Mouse (Mus musculus): ENCODE measurements around the gene Fndc8. TPM values are rescaled to one million over a fixed set of nuclear protein-coding genes. Genes with fewer than 3 reads are reported as not detected.

Fndc8 gene
- polyA plus RNA-seq (2015; fragmentation: Nextera tagmentation; extraction: Ambion mirVana), result 0.26 and 0.39 TPM in 2 replicates

DNA sequence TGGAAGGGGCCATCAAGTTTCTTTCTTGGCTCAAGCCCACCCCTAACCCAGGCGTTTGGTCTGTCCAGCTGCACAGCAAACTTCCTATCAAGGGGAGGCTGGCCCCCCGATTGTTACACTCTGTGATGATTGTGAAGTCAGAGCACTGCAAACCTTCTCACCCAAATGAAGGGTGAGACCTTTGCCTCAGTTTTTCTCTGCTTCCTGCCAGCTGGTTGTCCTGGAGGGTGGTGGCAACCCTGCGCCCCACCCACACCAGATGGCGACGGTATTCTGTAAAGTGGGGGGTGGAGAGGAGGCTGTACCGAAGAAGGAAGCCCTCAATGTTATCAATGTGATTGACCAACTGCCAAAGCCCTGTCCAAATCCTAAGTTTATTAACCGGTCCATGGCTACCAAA is at the start of gene Fndc8:
Gene Fndc8 (plus strand): TSS at position 189 of the 400 bp plus-strand sequence.
- peak; percentile 78 for DNase-seq (ENCODE audit: low spot score)

DNA sequence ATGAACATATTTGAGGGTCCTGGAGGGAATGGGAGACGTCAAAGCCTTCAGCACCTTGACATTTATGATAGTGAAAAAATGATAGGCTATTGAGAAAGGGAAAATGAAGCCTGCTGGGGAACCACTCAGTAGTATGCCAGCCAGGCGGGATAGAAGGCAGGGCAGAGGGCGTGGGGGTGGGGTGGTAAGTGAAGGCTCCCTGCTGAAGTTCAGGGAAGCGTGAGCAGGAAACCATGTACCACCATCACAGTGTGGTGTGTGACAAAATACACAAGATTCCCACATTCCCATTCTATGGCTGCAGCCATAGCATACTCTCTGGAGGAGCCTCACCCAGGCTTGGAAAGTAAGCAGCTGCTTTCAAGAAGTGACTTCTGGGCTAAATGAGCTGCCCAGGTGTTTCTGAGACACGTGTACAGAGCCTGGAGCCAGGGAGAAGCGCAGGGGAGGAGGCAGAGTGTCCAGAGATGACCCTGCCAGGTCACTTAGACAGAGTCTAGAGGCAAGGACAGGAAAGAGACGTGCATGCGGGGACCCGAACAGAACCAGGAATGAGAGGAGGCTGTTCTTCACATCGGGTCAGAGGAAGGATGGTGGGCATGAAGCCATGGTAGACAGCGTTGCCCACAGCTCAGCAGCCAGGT is 47.0 kb upstream of the Fndc8 start:
- no peak for DNase-seq (ENCODE audit: low spot score)

DNA sequence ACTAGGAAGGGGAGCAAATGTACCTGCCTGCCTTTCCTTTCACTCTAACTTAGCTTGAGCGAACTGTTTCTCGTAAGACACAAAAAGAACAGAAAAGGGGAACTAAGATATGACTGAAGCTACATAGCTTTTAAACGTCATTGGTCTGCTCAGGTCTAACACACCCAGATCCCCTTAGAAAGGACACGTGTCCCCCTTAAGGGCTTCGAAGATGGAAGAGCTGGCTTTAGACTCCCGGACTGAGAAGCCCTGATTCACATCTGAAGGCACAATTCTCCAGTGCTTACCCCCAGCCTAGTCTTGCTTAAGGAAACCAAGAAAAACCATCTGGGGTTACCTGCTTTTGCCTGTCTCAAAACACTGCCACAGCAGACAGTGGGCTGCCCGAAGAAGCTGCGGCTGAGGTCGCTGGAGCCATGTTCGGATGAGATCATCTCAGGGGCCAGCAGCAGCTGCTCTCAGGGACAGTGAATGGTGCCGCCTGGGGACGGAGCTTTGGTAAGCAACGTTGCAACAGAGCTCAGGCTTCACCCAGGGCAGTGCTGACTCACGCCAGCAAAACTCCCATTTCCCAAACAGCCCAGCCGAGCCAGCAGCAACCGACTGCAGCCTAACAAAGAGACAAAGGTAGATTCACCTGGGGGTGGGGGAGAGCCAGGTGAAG is 46.4 kb upstream of the Fndc8 start:
- DNase-seq (ENCODE audit: low spot score), result no peak

DNA sequence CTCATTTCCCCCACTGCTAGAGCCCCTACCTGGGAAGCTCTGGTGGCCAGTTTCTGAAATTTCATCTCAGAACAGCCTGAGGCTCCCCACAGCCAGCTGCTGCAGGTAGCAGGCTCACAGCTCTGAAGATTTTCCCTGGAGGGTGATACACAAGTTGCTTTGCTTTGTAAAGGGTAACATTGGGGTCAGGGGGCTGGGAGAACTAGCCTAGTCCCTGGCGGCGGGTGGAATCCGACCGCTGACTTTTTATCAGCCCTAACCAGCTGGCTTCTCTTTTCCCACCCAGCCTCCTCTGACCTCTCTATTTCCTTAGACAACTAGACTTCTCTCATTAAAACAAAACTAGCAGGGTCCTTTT is 45.9 kb upstream of the Fndc8 start:
- no peak for DNase-seq (ENCODE audit: low spot score)

DNA sequence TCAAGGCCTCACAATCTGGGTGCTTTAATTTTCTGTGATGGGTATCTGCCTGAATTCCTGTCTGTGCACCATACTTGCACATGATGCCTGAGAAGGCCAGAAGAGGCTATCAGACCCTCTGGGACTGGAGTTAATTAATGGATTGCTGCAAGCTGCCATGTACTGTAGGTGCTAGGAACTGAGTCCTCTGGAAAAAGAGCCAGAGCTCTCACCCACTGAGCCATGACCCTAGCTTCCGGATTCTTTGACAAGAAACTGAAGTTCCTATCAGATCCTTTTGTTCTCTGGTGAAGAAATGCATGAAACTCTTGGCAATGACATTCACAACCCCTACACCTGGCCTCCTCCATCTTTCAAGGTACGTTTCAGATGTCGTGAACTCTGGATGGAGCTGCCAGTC is 45.0 kb upstream of the Fndc8 start:
- no peak for DNase-seq (ENCODE audit: low spot score)

DNA sequence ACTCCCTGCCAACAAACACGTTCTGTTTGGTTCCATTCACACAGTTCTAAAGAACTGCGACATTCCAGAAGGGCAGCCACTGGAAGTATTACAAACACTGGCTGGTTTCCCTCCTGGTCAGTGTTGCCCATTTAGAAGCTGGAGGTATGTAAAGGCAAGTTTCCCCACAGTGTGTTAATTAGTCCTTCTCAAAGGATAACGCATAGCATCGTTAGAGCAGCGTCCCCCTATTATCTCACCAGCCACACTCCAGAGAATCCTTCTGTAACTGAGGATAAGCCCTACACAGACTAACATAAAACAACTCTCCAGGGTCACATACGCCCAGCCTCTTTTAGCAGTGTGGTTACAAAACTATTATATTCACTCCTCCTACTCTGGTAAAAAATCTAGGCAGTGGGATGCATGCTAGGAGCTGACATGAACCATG is 44.3 kb upstream of the Fndc8 start:
- no peak for DNase-seq (ENCODE audit: low spot score)

DNA sequence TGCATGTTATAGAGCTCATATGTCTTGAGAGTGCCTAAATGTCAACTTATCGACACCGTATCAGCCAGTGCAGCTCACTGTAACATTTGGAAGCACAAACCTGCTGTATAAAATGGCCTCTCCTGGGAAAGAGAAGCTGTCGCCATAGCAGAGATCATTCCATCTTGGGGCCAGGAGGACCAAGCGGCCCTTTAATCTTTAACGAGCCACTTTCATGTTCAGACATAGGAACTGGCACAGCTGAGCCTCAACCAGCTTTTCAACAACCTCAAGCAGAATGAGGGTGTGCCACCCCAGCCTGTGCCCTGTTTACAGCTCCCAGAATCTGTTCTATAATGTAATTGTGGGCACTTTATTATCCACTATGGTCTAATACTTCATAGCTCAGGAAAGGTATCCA is 41.7 kb upstream of the Fndc8 start:
- DNase-seq (ENCODE audit: low spot score), result no peak

DNA sequence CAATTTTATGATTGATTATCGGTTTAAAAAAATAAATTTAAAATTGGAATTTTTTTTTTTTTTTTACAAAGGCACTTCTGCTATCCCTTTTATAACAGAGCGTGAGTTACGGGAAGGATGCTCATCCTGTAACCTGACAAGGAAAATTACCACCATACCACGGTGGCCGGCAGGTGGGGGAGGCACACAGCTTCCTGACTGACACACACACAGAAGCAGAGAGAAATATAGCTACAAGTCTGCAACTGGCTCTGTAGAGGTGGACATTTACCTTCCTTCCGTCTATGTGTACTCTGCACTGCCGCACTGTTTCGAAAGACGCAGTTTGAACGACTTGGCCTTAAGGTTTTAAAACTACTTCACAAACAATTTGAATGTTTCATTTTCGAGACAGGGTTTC is 39.8 kb upstream of the Fndc8 start:
- no peak for DNase-seq (ENCODE audit: low spot score)

DNA sequence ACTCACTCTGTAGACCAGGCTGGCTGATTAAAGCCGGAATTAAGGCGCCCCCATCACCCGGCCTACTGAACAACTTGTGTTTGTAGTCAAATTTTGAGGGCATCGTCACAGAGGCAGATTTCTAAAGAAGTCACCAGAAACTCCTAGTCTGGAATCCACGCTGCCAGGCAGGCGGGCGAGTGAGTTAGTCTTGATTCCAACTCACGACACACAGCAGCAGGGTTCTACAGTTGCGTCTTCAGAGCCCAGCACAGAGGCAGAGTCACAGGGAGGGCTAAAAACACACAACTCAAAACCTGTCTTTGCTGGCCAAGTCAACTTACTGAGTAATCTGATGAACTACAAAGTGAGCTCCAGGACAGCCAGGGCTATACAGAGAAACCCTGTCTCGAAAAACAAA is 39.4 kb upstream of the Fndc8 start:
- no peak for DNase-seq (ENCODE audit: low spot score)

DNA sequence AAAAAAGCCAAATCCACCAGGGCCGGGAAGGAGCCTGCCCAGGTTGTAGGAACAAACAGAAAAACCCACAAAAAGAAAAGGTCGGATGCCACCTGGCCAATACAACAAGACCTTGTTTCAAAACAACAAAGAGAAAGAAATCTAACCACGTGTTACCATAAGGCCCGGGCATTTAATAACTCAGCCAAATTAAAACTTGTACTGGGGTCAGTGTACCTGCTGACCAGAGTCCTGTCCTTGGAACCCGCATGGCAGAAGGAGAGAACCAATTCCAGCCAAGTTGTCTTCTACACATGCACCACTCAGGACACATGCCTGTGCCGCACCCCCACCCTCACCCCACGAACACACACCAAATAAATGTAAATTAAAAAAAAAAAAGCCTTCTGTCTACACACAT is 39.0 kb upstream of the Fndc8 start:
- no peak for DNase-seq (ENCODE audit: low spot score)

DNA sequence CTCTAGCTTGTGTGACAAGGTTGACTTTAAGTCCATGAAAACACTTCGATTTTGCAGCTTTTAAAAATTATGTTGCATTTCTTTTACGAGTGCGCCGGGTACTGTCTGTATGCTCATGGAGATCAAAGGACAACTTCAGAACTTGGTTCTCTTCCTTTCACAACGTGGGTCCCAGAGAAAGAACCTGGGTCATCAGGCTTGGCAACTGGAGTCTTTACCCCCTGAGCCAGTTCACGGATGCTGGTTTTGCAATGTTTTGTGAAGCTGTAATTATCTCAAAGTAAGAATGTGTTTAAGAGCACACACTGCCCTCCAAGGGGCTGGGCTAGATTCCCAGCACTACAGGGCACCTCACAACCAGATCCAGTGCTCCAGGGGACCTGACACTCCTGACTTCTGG is 37.8 kb upstream of the Fndc8 start:
- DNase-seq (ENCODE audit: low spot score), result no peak

DNA sequence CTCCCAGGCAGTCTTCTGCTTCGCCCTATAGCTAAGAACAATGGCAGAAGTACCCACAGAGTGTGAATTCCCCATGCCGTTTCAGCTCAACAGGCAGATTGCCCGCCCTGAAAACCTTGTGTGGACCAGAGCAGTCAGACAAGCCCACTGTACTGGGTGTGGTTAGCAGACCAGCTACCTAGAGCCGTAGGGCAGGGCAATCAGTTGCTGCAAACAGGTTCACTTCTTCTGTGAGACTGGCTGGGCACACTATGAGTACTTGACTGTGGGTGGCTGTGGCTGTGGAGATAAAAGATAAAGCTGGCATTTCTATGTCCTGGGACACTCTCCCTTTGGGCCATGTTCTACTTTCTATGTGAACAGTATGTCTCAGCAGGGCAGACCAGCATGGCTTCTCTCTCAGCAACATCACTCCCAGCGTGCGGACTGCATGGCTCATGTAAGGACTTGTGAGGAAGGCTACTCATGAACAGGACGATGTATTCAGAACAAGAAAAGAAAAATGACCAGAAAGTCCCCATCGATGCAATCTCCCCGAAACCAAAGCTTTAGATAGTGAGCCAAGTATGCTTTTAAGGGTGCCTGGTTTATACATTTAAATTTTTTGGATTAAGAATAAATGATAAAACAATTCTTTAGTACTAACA is 36.5 kb upstream of the Fndc8 start:
- no peak for DNase-seq (ENCODE audit: low spot score)

DNA sequence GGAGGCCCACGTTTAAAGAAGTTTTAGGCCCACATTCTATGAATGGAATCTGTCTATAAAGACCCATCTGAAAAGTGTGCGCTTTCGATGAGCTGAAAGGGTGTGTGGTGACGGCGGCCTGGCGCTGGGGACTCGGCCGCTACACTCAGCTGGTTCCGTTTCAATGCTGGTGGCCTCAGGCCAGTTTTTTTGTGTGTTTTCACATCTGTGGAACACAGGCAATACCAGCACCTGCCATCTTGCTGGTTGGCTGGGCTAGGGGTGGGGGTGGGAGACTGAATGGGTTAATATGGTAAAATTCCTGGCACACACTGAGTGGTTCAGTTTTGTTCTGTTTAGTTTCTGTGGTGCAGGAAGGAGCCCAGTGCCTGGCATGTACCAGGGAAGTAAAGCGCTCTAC is 35.9 kb upstream of the Fndc8 start:
- no peak for DNase-seq (ENCODE audit: low spot score)

DNA sequence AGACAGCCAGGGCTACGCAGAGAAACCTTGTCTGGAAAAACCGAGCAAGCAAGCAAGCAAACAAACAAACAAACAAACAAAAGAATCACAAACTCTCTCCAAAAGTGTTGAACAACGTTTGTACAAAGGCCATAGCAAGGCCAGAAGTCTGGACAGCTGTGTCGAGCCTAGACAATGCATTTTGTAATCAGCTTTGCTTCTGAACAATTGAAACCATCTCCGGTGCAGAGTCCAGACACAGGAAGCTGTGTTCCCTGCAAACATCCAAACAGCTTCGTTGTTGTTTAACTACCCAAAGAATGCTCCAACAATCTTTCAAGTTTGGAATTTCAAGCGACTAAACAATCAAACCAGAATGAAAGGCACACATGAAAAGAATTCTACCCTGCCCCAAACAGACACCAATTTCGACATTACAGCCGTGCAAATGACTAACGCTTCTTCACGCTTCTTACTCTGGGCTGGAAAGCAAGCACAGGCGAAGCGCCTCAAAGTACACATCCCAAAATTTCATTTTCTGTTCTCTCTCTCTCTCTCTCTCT is 34.5 kb upstream of the Fndc8 start:
- no peak for DNase-seq (ENCODE audit: low spot score)

DNA sequence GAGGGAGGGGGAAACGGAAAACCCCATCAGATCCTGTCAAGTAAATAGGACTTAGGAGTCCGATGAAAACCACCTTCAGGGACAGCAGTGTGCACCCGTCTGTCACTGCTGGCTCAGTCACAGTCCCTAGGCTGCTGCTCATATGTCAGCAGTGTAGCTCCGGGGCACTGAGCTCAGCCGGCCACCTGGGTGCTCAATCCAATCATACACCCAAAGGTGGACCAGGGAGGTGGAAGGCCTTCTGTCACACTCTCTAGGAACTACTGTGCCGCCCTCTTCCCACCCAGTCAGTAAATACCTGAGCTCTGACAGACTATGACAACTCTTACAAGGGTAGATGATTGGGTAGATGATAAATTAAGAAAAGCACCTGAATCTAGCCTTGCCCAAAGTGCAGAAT is 31.2 kb upstream of the Fndc8 start:
- DNase-seq (ENCODE audit: low spot score), result no peak

DNA sequence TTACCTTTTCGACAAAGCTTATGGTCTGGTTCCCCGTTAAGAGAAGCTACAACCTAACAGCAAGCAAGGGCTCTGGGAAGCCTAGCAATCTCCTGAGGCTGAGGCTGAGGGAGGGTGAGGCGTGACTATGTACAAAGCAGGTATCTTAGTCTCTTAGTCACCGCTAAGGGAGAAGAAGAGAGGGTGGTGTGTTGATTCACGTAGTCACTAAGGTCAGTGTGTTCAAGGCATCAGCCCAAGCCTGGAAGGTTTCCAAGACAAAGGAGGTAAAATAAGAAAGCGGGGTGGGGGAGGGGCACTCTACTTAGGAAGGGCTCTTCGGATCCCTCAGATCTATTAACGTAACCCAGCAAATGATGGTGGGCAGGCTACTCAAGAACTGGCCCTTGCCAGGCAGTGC is 30.4 kb upstream of the Fndc8 start:
- DNase-seq (ENCODE audit: low spot score), result no peak

DNA sequence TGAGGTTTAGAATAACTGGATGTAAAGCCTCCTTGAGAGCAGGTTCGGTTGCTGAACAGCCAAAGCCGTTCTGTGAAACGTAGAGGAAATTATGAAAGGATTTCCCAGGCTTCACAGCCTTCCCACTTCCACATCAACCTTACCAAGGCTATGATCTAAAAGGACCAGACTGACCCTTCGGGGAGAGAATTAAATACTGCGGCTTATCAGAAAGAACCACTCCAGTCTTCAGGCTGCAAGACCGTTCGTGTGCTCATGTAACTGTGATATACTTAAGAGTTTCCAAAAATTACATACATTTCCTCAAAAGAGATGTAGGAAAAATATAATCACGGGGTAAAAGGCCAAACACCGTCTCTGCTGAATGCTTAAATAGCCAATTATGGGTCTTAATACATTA is 29.3 kb upstream of the Fndc8 start:
- no peak for DNase-seq (ENCODE audit: low spot score)

DNA sequence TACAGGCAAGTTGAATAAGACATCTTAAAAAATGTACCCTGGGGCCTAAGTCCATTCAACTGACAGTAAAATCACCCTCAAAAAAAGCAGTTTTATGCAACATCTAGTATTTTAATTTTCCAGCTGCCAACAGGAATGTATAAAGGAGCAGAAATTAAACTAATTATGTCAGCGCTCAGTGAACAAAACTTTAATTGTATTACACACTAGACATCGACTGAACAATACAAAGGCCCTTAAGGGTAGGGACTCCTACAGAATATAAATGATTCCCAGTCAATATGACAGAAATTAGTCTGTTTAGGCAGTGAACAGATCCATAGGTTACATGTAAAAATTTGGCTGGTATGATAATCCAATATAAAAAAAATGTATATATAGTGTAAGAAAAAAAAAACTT is 28.9 kb upstream of the Fndc8 start:
- no peak for DNase-seq (ENCODE audit: low spot score)

DNA sequence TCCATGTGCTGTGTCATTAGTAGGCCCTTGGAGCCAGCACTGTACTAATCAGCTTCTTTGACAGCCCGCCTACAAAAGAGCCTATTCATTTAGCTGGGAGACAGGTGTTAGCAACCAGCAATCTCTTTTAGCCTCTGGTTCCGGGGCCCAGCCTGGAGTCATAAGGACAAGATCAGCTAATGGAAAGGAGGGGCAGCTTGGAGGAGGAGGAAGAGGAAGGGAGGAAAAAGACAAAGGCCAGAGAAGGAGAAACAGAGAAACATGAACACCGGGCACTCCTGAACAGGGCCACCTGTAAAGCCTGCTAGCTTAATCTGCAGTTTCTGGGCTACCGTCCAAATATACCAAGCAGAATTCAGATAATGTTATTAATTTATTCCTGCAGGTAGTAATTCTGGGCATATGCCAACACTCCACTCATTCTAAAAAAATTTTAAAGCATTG is 28.4 kb upstream of the Fndc8 start:
- no peak for DNase-seq (ENCODE audit: low spot score)

DNA sequence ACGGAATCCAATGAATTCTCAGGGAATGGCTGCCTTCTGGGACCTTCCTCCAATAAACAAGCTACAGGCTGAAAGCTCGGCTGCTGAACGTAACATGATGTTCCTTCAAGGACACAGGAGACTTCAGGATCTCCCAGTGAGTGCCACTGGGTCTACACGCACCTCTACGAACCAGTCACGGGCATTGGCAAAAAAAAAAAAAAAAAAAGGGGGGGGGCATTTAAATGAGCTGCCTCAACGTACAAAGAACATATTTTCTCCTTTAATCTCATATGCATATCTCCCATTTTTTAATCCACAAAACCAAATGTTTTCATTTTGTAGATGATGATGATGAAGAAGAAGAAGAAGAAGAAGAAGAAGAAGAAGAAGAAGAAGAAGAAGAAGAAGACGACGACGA is 26.0 kb upstream of the Fndc8 start:
- DNase-seq (ENCODE audit: low spot score), result no peak

DNA sequence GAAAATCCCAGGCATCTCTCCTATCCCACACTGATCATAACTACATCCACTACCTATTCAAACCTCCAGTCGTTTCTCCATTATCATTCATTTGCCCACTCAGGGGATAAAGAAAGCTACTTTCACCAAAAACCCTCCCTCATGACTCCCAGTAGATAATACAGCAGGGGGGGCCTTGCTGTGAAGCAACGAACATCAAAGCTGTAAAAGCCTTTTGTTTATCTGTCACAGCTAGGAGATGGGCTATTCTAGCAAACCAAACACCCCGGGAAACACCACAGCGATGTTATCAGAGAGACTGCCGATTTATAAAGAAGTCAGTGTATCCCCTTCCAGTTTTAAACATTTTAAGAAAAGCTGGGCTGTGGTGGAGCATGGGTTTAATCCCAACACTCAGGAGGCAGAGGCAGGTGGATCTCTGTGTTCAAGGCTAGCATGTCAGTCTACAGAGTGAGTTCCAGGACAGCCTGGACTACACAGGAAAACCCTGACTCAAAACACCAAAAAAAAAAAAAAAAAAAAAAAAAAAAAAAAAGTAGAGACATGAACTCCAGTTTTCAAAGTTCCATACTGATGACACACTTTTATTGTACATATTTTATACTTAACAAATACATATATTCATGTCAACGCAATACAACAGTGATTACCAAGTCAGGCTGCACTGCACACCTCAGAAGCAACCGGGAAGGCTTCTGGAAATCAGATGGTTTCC is 24.9 kb upstream of the Fndc8 start:
- no peak for DNase-seq (ENCODE audit: low spot score)

DNA sequence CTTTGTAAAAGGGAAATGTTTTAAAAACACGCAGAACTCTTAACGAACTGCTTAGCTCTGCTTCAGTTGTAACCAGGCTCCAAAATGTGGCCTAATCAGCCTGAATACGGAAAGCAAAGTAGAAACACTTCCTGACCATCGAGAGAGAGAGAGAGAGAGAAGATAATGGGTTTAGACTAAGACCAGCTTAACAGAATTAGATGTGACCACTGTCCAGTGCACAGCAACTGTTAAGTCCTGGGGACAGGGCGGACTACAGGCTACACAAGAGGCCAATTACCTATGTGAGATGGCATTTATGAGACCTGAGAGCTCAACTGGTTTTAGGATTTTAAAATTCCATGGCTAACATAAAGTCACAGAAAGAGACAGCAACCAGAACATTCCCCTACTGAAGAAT is 24.0 kb upstream of the Fndc8 start:
- no peak for DNase-seq (ENCODE audit: low spot score)
